Mouse (Mus musculus) embryo, embryonic 9.5 days (tissue): ENCODE data around the gene Serpinb1a.

Experiments
- DNase-seq: peaks from one replicate; pipeline ENCODE4 v3.0.0-alpha.2; 2017; ENCODE audit errors: extremely low spot score

The Serpinb1a gene

DNA sequence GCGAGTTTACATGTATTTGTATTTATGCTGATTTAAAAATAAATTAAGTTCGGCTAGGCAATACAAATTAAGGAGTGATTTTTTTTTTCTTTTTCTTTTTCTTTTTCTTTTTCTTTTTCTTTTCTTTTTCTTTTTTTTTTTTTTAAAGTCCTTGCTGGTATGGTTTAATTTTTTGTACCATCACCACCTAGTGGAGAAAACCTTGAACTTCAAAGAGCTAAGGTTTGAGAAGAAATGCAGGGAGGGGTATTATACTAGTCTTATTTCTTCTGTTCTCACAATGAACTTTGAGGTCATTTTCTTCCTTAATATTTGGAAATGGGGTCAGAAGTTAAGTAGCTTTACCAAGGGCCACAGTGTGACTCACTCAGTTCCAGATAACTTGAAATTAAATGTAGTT, 51.9 kb downstream of the Serpinb1a start:
- no peak for DNase-seq

DNA sequence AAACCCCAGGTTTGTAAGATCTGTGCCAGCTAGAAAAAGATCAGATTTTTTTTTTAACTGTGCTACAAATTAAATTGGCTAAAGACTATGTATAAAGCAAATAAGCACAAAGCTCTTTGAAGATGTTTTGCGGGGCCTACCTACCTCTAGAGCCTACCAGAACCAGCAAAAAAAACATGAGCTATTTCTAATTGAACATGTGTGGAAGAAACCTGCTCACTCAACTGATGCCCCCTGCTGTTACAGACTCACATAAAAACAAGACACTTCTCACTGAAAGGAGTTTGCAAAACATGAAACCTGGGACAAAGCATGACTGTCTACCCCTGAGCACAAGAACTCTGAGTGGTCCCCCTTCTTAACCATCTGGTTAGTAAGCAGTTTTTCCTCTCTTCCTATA, 53.9 kb downstream of the Serpinb1a start:
- DNase-seq = no peak

DNA sequence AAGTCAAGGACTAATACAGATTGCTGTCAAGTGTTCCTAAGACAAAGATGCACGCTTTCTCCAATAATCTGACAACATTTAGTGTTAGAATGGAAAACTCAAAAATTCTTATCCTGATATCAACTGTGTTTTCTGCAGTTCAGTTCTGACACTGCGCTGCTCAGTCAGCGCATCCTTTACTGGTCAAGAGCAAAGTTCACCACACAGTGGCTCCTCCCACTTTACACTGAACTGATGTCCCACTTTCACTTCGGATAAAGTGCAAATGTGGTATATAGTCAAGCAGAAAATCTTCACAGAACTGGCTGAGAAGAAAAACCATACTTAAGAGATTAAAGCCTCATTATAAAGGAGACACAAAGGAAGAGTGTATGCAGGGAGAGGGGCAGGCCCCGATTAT, 55.8 kb downstream of the Serpinb1a start:
- DNase-seq = no peak

DNA sequence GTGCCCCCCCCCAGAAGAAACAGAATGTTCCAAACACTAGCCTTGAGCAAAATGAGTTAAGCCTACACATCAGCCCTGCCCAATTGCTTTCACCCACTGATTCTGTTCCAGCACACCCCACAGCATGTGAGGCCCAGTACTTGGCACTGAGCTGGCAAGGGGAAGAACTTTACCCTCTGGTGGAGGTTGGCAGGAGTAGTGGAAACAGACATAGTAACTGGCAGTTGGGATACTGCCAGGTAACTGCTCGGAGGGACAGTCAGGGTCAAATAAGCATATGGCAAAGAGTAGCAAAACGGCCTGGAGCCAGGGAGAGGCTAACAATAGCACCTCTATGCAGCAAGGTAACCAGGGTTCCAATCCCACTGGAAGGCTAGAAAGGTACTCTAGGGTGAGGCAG, 56.4 kb downstream of the Serpinb1a start:
- no peak for DNase-seq
